Mouse (Mus musculus): ENCODE results near the gene Kif13a. TPM values are rescaled to one million over a fixed set of nuclear protein-coding genes. Genes with fewer than 3 reads are reported as not detected.
A peak's percentile ranks its signal among the peaks of the same experiment; 100 is the strongest.

Kif13a gene
- polyA plus RNA-seq, 1 experiment from 2014 or later: 13.8 TPM

DNA sequence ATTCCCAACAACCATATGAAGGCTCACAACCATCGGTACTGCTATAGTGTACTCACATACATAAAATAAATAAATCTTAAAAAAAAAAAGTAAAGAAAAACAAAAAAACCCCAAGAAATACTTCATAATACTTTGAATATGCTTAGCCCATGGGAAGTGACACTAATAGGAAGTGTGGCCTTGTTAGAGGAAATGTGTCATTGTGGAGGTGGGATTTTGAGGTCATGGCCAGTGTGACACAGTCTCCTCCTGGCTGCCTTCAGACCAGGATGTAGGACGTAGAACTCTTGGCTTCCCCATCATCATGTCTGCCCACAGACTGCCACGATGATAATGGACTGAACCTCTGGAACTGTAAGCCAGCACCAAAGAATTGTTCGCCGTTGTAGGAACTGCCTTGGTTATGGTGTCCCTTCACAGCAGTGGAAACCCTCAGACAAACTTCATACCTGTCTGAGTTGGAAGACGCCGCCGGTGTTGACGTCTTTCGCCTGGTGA, 143.6 kb downstream of the Kif13a start:
- no peak overlapping the region for H3K9ac ChIP-seq (ENCODE audit: low read depth, low read length)
- H3K27me3 ChIP-seq (replicated peaks; ENCODE audit: control insufficient read depth, insufficient read depth, low read length): no peaks in the 10 kb centered on the region
- 0 out of 2 replicates have a peak, but pooled peaks cover 5% of the 10 kb centered on the region for H3K36me3 ChIP-seq (ENCODE audit: control insufficient read depth, insufficient read depth, low read length)
- ATAC-seq (replicated peaks; ENCODE audit: low FRiP score): no peak
- no peak for DNase-seq (ENCODE audit: low spot score)
- no peak overlapping the region for H3K4me2 ChIP-seq
- H3K4me3 ChIP-seq (ENCODE audit: low read depth, low read length): no peak overlapping the region
- no peaks in the 10 kb centered on the region for H3K4me1 ChIP-seq (replicated peaks; ENCODE audit: control insufficient read depth, insufficient read depth, low read length)
- no peaks in the 10 kb centered on the region for H3K9me3 ChIP-seq (ENCODE audit: control insufficient read depth, low read length)
- 95% methylated on average over 10 of the region's 10 CpGs for WGBS
- no peak overlapping the region for H3K27ac ChIP-seq (ENCODE audit: low read depth, low read length)

GRCm38 (mm10) chr13:46780379-46780778, 149.3 kb downstream of the Kif13a start:
- ATAC-seq (replicated peaks; ENCODE audit: low FRiP score) (peak; percentile 71), DNase-seq (ENCODE audit: low spot score) (no peak)
- Histone ChIP-seq H3K27ac (ENCODE audit: low read depth, low read length) (no peak overlapping the region), H3K27me3 (replicated peaks; ENCODE audit: control insufficient read depth, insufficient read depth, low read length) (no peaks in the 10 kb centered on the region), H3K4me2 (no peak overlapping the region), H3K9me3 (ENCODE audit: control insufficient read depth, low read length) (no peaks in the 10 kb centered on the region), H3K4me1 (replicated peaks; ENCODE audit: control insufficient read depth, insufficient read depth, low read length) (peaks cover 28% of the 10 kb centered on the region), H3K9ac (ENCODE audit: low read depth, low read length) (no peak overlapping the region), H3K36me3 (ENCODE audit: control insufficient read depth, insufficient read depth, low read length) (no peaks in the 10 kb centered on the region), H3K4me3 (ENCODE audit: low read depth, low read length) (no peak overlapping the region)
- 70% methylated on average over 11 of the region's 11 CpGs for WGBS

- Histone ChIP-seq H3K4me2 (no peak overlapping the region), H3K36me3 (ENCODE audit: control insufficient read depth, insufficient read depth, low read length) (no peaks in the 10 kb centered on the region)
- no peak for ATAC-seq (replicated peaks; ENCODE audit: low FRiP score)
These were observed 149.8 kb downstream of the Kif13a start for GRCm38 (mm10) chr13:46779831-46780230.

GRCm38 (mm10) chr13:46777461-46777860, 152.2 kb downstream of the Kif13a start:
- ATAC-seq (replicated peaks; ENCODE audit: low FRiP score) (no peak), DNase-seq (ENCODE audit: low spot score) (no peak)

More at GRCm38 (mm10) chr13:46779831-46780230, 149.8 kb downstream of the Kif13a start:
- Histone ChIP-seq H3K9ac (ENCODE audit: low read depth, low read length) (no peak overlapping the region), H3K27ac (ENCODE audit: low read depth, low read length) (no peak overlapping the region), H3K9me3 (ENCODE audit: control insufficient read depth, low read length) (no peaks in the 10 kb centered on the region), H3K4me1 (replicated peaks; ENCODE audit: control insufficient read depth, insufficient read depth, low read length) (peaks cover 32% of the 10 kb centered on the region), H3K4me3 (ENCODE audit: low read depth, low read length) (no peak overlapping the region), H3K27me3 (replicated peaks; ENCODE audit: control insufficient read depth, insufficient read depth, low read length) (no peaks in the 10 kb centered on the region)
- DNase-seq (ENCODE audit: low spot score): no peak
- WGBS: 65% methylated on average over 10 of the region's 10 CpGs

DNA sequence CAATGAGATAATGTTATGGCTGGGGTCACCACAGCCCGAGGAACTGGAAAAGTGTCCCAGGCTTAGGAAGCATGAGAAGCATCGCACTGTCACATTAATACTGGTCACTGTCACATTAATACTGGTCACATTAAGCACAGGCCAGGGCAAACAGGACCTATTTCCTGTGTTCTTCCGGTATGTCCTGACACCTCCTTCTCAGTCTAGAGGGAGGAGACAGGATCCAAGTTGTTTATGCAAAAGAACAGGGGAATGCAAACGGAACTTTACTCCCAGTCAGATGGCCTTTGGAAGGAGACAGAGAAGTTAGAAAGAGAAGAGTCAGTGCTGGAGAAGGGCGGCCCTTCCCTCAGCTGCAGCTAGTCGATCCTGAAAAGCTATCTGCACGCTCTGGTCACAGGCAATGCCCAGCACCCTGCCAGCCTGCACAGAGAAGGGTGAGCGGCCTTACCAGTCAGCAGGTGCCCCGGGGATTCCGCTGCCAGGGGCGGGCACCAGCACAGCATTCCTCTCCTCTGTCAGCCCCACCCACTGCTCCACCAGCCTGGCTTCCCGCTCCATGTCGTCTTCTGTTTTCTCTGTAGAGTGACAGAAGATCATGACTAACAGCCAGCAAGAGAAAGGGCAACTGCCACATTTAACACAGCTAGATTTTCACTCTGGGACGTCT, 152.9 kb downstream of the Kif13a start:
- no peak overlapping the region for H3K4me3 ChIP-seq (ENCODE audit: low read depth, low read length)
- H3K27ac ChIP-seq (ENCODE audit: low read depth, low read length): no peak overlapping the region; the same call in 1 of the 2 replicates
- H3K27me3 ChIP-seq (replicated peaks; ENCODE audit: control insufficient read depth, insufficient read depth, low read length): no peaks in the 10 kb centered on the region
- WGBS: 57% methylated on average over 14 of the region's 14 CpGs
- H3K9ac ChIP-seq (ENCODE audit: low read depth, low read length): no peak overlapping the region
- DNase-seq (ENCODE audit: low spot score): no peak
- no peak for ATAC-seq (replicated peaks; ENCODE audit: low FRiP score)
- H3K9me3 ChIP-seq (ENCODE audit: control insufficient read depth, low read length): no peaks in the 10 kb centered on the region
- peaks cover 35% of the 10 kb centered on the region for H3K4me1 ChIP-seq (replicated peaks; ENCODE audit: control insufficient read depth, insufficient read depth, low read length)
- no peak overlapping the region for H3K4me2 ChIP-seq
- peaks cover 14% of the 10 kb centered on the region for H3K36me3 ChIP-seq (ENCODE audit: control insufficient read depth, insufficient read depth, low read length)

More at GRCm38 (mm10) chr13:46777461-46777860, 152.2 kb downstream of the Kif13a start:
- Histone ChIP-seq H3K36me3 (ENCODE audit: control insufficient read depth, insufficient read depth, low read length) (peaks cover 7% of the 10 kb centered on the region), H3K9ac (ENCODE audit: low read depth, low read length) (no peak overlapping the region), H3K4me3 (ENCODE audit: low read depth, low read length) (no peak overlapping the region), H3K4me1 (replicated peaks; ENCODE audit: control insufficient read depth, insufficient read depth, low read length) (peaks cover 32% of the 10 kb centered on the region), H3K27ac (ENCODE audit: low read depth, low read length) (no peak overlapping the region), H3K27me3 (replicated peaks; ENCODE audit: control insufficient read depth, insufficient read depth, low read length) (no peaks in the 10 kb centered on the region), H3K9me3 (ENCODE audit: control insufficient read depth, low read length) (no peaks in the 10 kb centered on the region), H3K4me2 (no peak overlapping the region)
- WGBS: 68% methylated on average over 3 of the region's 3 CpGs

DNA sequence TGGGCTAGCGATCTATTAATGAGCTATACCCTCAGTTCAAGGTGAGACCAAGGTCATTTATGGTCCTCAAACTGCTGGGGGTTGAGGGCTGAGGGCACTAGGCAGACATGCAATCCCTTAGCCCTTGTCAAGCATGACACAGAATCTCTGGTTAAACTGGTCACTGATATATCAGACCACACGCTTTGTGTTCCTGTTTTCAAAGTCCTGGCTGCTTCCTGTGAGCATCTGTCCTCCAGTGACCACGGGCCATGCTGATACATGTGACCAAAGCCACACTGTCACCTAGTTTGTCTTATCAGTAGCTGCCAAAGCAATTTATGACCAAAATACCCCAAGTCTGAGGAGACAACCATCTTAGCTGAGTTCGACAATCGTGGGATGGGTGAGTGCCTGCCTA, 154.7 kb downstream of the Kif13a start:
- H3K27ac ChIP-seq (ENCODE audit: low read depth, low read length): no peak overlapping the region
- no peaks in the 10 kb centered on the region for H3K9me3 ChIP-seq (ENCODE audit: control insufficient read depth, low read length)
- DNase-seq (ENCODE audit: low spot score) (no peak), ATAC-seq (replicated peaks; ENCODE audit: low FRiP score) (no peak)
- H3K27me3 ChIP-seq (replicated peaks; ENCODE audit: control insufficient read depth, insufficient read depth, low read length): no peaks in the 10 kb centered on the region
- no peak overlapping the region for H3K4me3 ChIP-seq (ENCODE audit: low read depth, low read length)
- H3K9ac ChIP-seq (ENCODE audit: low read depth, low read length): no peak overlapping the region
- WGBS: 53% methylated on average over 5 of the region's 5 CpGs
- peaks cover 17% of the 10 kb centered on the region for H3K36me3 ChIP-seq (ENCODE audit: control insufficient read depth, insufficient read depth, low read length)
- no peak overlapping the region for H3K4me2 ChIP-seq
- peaks cover 26% of the 10 kb centered on the region for H3K4me1 ChIP-seq (replicated peaks; ENCODE audit: control insufficient read depth, insufficient read depth, low read length)

- peaks cover 17% of the 10 kb centered on the region for H3K36me3 ChIP-seq (ENCODE audit: control insufficient read depth, insufficient read depth, low read length)
- DNase-seq (ENCODE audit: low spot score) (no peak), ATAC-seq (replicated peaks; ENCODE audit: low FRiP score) (no peak)
- no peak overlapping the region for H3K9ac ChIP-seq (ENCODE audit: low read depth, low read length)
- H3K27ac ChIP-seq (ENCODE audit: low read depth, low read length): no peak overlapping the region
- no peaks in the 10 kb centered on the region for H3K9me3 ChIP-seq (ENCODE audit: control insufficient read depth, low read length)
- no peak overlapping the region for H3K4me3 ChIP-seq (ENCODE audit: low read depth, low read length)
- 94% methylated on average over 13 of the region's 13 CpGs for WGBS
- no peaks in the 10 kb centered on the region for H3K27me3 ChIP-seq (replicated peaks; ENCODE audit: control insufficient read depth, insufficient read depth, low read length)
- H3K4me2 ChIP-seq: no peak overlapping the region
- peaks cover 20% of the 10 kb centered on the region for H3K4me1 ChIP-seq (replicated peaks; ENCODE audit: control insufficient read depth, insufficient read depth, low read length)
These were observed 157.1 kb downstream of the Kif13a start for GRCm38 (mm10) chr13:46772581-46772980.

GRCm38 (mm10) chr13:46765361-46765760, 164.3 kb downstream of the Kif13a start:
- no peak overlapping the region for H3K9ac ChIP-seq (ENCODE audit: low read depth, low read length)
- peaks cover 4% of the 10 kb centered on the region; the same call in 1 of the 2 replicates for H3K36me3 ChIP-seq (ENCODE audit: control insufficient read depth, insufficient read depth, low read length)
- DNase-seq (ENCODE audit: low spot score) (no peak), ATAC-seq (replicated peaks; ENCODE audit: low FRiP score) (no peak)
- H3K4me3 ChIP-seq (ENCODE audit: low read depth, low read length): no peak overlapping the region
- no peaks in the 10 kb centered on the region for H3K27me3 ChIP-seq (replicated peaks; ENCODE audit: control insufficient read depth, insufficient read depth, low read length)
- H3K4me1 ChIP-seq (replicated peaks; ENCODE audit: control insufficient read depth, insufficient read depth, low read length): no peaks in the 10 kb centered on the region
- H3K9me3 ChIP-seq (ENCODE audit: control insufficient read depth, low read length): no peaks in the 10 kb centered on the region
- no peak overlapping the region for H3K4me2 ChIP-seq
- no peak overlapping the region for H3K27ac ChIP-seq (ENCODE audit: low read depth, low read length)
- whole genome bisulfite sequencing: 82% methylated on average over 2 of the region's 2 CpGs

DNA sequence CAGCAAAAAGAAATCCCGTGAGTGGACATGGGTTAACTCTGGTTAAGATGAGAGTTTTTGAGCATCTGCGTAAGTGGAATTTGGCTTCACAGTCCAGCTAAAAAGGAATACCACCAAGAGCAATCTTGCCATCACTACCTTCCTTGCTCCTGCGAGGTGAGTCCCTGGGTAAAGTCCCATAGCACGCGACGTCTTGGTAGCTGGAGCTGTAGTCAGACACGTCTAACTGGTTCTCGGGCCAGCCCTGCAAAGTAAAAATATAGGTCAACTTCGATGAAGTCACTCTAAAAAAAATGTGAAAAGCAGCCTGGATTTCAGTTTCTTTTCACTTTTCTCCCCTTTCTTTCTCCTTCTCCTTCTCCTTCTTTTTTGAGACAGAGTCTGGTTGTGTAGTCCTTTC, 166.5 kb downstream of the Kif13a start:
- no peak overlapping the region for H3K27ac ChIP-seq (ENCODE audit: low read depth, low read length)
- peaks cover 4% of the 10 kb centered on the region; the same call in 1 of the 2 replicates for H3K36me3 ChIP-seq (ENCODE audit: control insufficient read depth, insufficient read depth, low read length)
- WGBS: 92% methylated on average over 9 of the region's 9 CpGs
- no peak for DNase-seq (ENCODE audit: low spot score)
- no peak overlapping the region for H3K4me3 ChIP-seq (ENCODE audit: low read depth, low read length)
- no peaks in the 10 kb centered on the region for H3K9me3 ChIP-seq (ENCODE audit: control insufficient read depth, low read length)
- H3K9ac ChIP-seq (ENCODE audit: low read depth, low read length): no peak overlapping the region
- H3K4me2 ChIP-seq: no peak overlapping the region
- H3K27me3 ChIP-seq (replicated peaks; ENCODE audit: control insufficient read depth, insufficient read depth, low read length): no peaks in the 10 kb centered on the region
- no peak for ATAC-seq (replicated peaks; ENCODE audit: low FRiP score)
- H3K4me1 ChIP-seq (replicated peaks; ENCODE audit: control insufficient read depth, insufficient read depth, low read length): no peaks in the 10 kb centered on the region

All from liver, embryonic 11.5 days (tissue).